Mouse (Mus musculus) heart, embryonic 15.5 days (tissue): ENCODE data around the gene Sco1. TPM values are rescaled to one million over a fixed set of nuclear protein-coding genes. Genes with fewer than 3 reads are reported as not detected.

Experiments used
- ATAC-seq: fragments of 200-750 bp; cut with Nextera tagmentation; replicated peaks from 2 replicates; pipeline ENCODE4 v1.8.0; 2017; ENCODE audit warnings: low read depth, moderate TSS enrichment; ENCODE audit not compliant: insufficient number of reproducible peaks, insufficient read depth, low FRiP score
- H3K27ac ChIP-seq: fragments of 300-500 bp; sonication (generic); 2 replicates; pipeline ENCODE4 v1.5.1; 2015; ENCODE audit warnings: mild to moderate bottlenecking, inconsistent platforms
- H3K27me3 ChIP-seq: fragments of 300-500 bp; sonication (generic); 2 replicates; pipeline ENCODE4 v1.6.1; 2015; ENCODE audit warnings: inconsistent platforms
- H3K36me3 ChIP-seq: fragments of 300-500 bp; sonication (generic); 2 replicates; pipeline ENCODE4 v1.6.1; 2015; ENCODE audit warnings: mild to moderate bottlenecking, inconsistent platforms
- H3K4me1 ChIP-seq: fragments of 300-500 bp; sonication (generic); replicated peaks from 2 replicates; pipeline ENCODE4 v1.6.1; 2015; ENCODE audit warnings: inconsistent platforms
- H3K4me2 ChIP-seq: fragments of 300-500 bp; sonication (generic); 2 replicates; pipeline ENCODE4 v1.6.1; 2015; ENCODE audit warnings: inconsistent platforms, mild to moderate bottlenecking, moderate library complexity
- H3K4me3 ChIP-seq: fragments of 300-500 bp; sonication (generic); 2 replicates; pipeline ENCODE4 v1.5.1; 2015; ENCODE audit warnings: mild to moderate bottlenecking, inconsistent platforms
- H3K9ac ChIP-seq: fragments of 300-500 bp; sonication (generic); 2 replicates; pipeline ENCODE4 v1.6.1; 2015; ENCODE audit warnings: mild to moderate bottlenecking, inconsistent platforms
- H3K9me3 ChIP-seq: fragments of 300-500 bp; sonication (generic); replicated peaks from 2 replicates; pipeline ENCODE4 v1.6.1; 2016; ENCODE audit warnings: inconsistent platforms
- WGBS: fragments of 180-500 bp; shearing (Covaris S2); methylation state at CpG from one replicate; pipeline ENCODE4 v1.1.7; 2015; ENCODE audit warnings: mixed read lengths; 5-methylcytosine and 5-hydroxymethylcytosine counted together
- polyA plus RNA-seq: library from polyadenylated mRNA; unstranded; fragments of >200 nt; fragmentation: Nextera tagmentation; extraction: Ambion mirVana; gene quantifications from 2 replicates; pipeline ENCODE4 v1.2.1, GENCODE M21; 2015

Sco1 gene
- polyA plus RNA-seq, result 17.5 and 19.2 TPM in 2 replicates

GRCm38 (mm10) chr11:67052321-67052952 lies at the start of gene Sco1, which contains the start of gene Adprm:
TSS of gene Sco1 (plus strand) at chr11:67052670.
TSS of gene Adprm (minus strand) at chr11:67052594.
- ATAC-seq, result peak; percentile 93
- peak within 1 kb of the TSS; percentile 87 for H3K9ac ChIP-seq
- under 1% methylated on average over 50 of the region's 50 CpGs for WGBS

GRCm38 (mm10) chr11:67002911-67003310 lies 49.6 kb upstream of the Sco1 start:
- no peak for ATAC-seq
- no peaks in the 10 kb centered on the region for H3K36me3 ChIP-seq
- H3K4me2 ChIP-seq, result no peak overlapping the region
- H3K4me1 ChIP-seq, result peaks cover 14% of the 10 kb centered on the region
- no peak overlapping the region for H3K27ac ChIP-seq
- no peaks in the 10 kb centered on the region for H3K9me3 ChIP-seq
- 48% methylated on average over 2 of the region's 2 CpGs for WGBS
- no peaks in the 10 kb centered on the region for H3K27me3 ChIP-seq
- no peak overlapping the region for H3K9ac ChIP-seq
- no peak overlapping the region for H3K4me3 ChIP-seq

More at GRCm38 (mm10) chr11:67052321-67052952, at the start of gene Sco1, which contains the start of gene Adprm:
- Histone ChIP-seq H3K27me3 (no peaks in the 10 kb centered on the region), H3K4me2 (peak within 1 kb of the TSS; percentile 66), H3K4me1 (peaks cover 14% of the 10 kb centered on the region), H3K27ac (peak within 1 kb of the TSS; percentile 92), H3K4me3 (peak within 1 kb of the TSS; percentile 100), H3K36me3 (peaks cover 26% of the 10 kb centered on the region), H3K9me3 (no peaks in the 10 kb centered on the region)

GRCm38 (mm10) chr11:67007961-67008360 lies 44.5 kb upstream of the Sco1 start:
- Histone ChIP-seq H3K4me1 (peaks cover 11% of the 10 kb centered on the region), H3K36me3 (no peaks in the 10 kb centered on the region), H3K4me2 (no peak overlapping the region), H3K9me3 (no peaks in the 10 kb centered on the region), H3K27me3 (no peaks in the 10 kb centered on the region), H3K27ac (no peak overlapping the region), H3K4me3 (no peak overlapping the region), H3K9ac (no peak overlapping the region)
- WGBS, result 70% methylated on average over 8 of the region's 8 CpGs
- ATAC-seq, result no peak

- Histone ChIP-seq H3K4me3 (no peak overlapping the region), H3K4me1 (peaks cover 11% of the 10 kb centered on the region), H3K9me3 (no peaks in the 10 kb centered on the region), H3K4me2 (no peak overlapping the region), H3K36me3 (no peaks in the 10 kb centered on the region), H3K27me3 (no peaks in the 10 kb centered on the region), H3K27ac (no peak overlapping the region), H3K9ac (no peak overlapping the region)
- WGBS, result 87% methylated on average over 4 of the region's 4 CpGs
- ATAC-seq, result no peak
These were observed 43.9 kb upstream of the Sco1 start for GRCm38 (mm10) chr11:67008528-67008927.

- 4% methylated on average over 8 of the region's 8 CpGs for WGBS
- Histone ChIP-seq H3K36me3 (no peaks in the 10 kb centered on the region), H3K27me3 (no peaks in the 10 kb centered on the region), H3K4me3 (no peak overlapping the region), H3K9me3 (no peaks in the 10 kb centered on the region), H3K9ac (no peak overlapping the region), H3K4me1 (peaks cover 11% of the 10 kb centered on the region), H3K4me2 (peak overlapping the region; percentile 21; the same call in 1 of the 2 replicates), H3K27ac (no peak overlapping the region)
- no peak for ATAC-seq
These were observed 42.0 kb upstream of the Sco1 start for GRCm38 (mm10) chr11:67010430-67010829.

GRCm38 (mm10) chr11:67011635-67012034 lies 40.8 kb upstream of the Sco1 start:
- Histone ChIP-seq H3K27ac (no peak overlapping the region), H3K27me3 (no peaks in the 10 kb centered on the region), H3K36me3 (no peaks in the 10 kb centered on the region), H3K9ac (no peak overlapping the region), H3K4me3 (no peak overlapping the region), H3K9me3 (no peaks in the 10 kb centered on the region), H3K4me1 (peaks cover 11% of the 10 kb centered on the region), H3K4me2 (no peak overlapping the region)
- ATAC-seq, result no peak
- WGBS, result 64% methylated on average over 4 of the region's 4 CpGs

- Histone ChIP-seq H3K9me3 (no peaks in the 10 kb centered on the region), H3K27me3 (peaks cover 17% of the 10 kb centered on the region; the same call in 1 of the 2 replicates), H3K36me3 (no peaks in the 10 kb centered on the region), H3K4me1 (peaks cover 6% of the 10 kb centered on the region), H3K4me2 (no peak overlapping the region), H3K9ac (no peak overlapping the region), H3K27ac (no peak overlapping the region), H3K4me3 (no peak overlapping the region)
- ATAC-seq, result no peak
- WGBS, result 24% methylated on average over 12 of the region's 12 CpGs
These were observed 34.5 kb upstream of the Sco1 start for GRCm38 (mm10) chr11:67017801-67018591.

- Histone ChIP-seq H3K27ac (no peak overlapping the region), H3K4me1 (peaks cover 6% of the 10 kb centered on the region), H3K27me3 (peaks cover 17% of the 10 kb centered on the region; the same call in 1 of the 2 replicates), H3K36me3 (no peaks in the 10 kb centered on the region), H3K9me3 (no peaks in the 10 kb centered on the region), H3K4me2 (no peak overlapping the region), H3K9ac (no peak overlapping the region), H3K4me3 (no peak overlapping the region)
- WGBS, result 47% methylated on average over 7 of the region's 7 CpGs
- no peak for ATAC-seq
These were observed 32.6 kb upstream of the Sco1 start for GRCm38 (mm10) chr11:67019711-67020475.

- Histone ChIP-seq H3K27me3 (peaks cover 17% of the 10 kb centered on the region; the same call in 1 of the 2 replicates), H3K27ac (no peak overlapping the region), H3K4me3 (peak overlapping the region; percentile 29), H3K36me3 (no peaks in the 10 kb centered on the region), H3K9me3 (no peaks in the 10 kb centered on the region), H3K9ac (no peak overlapping the region), H3K4me2 (peak overlapping the region; percentile 57), H3K4me1 (peaks cover 11% of the 10 kb centered on the region)
- WGBS, result 2% methylated on average over 12 of the region's 12 CpGs
- no peak for ATAC-seq
These were observed 31.5 kb upstream of the Sco1 start for GRCm38 (mm10) chr11:67020948-67021347.

GRCm38 (mm10) chr11:67022354-67023115 lies 29.9 kb upstream of the Sco1 start:
- Histone ChIP-seq H3K9me3 (no peaks in the 10 kb centered on the region), H3K4me3 (no peak overlapping the region), H3K27me3 (peaks cover 17% of the 10 kb centered on the region; the same call in 1 of the 2 replicates), H3K4me2 (no peak overlapping the region), H3K27ac (no peak overlapping the region), H3K4me1 (peaks cover 11% of the 10 kb centered on the region), H3K9ac (no peak overlapping the region), H3K36me3 (no peaks in the 10 kb centered on the region)
- 72% methylated on average over 13 of the region's 13 CpGs for WGBS
- ATAC-seq, result no peak
